Mouse (Mus musculus): ENCODE measurements around the gene Hoxa7.

Hoxa7 gene

GRCm38 (mm10) chr6:52177061-52177735 lies 44.5 kb downstream of the Hoxa7 start, which contains the start of gene 5730596B20Rik:
Gene 5730596B20Rik (plus strand): TSS chr6:52177498.
- DNase-seq (ENCODE audit: low read depth, low spot score), result peak; percentile 87

GRCm38 (mm10) chr6:52176391-52176790 lies 45.3 kb downstream of the Hoxa7 start:
- no peak for DNase-seq (ENCODE audit: low read depth, low spot score)

- DNase-seq (ENCODE audit: low read depth, low spot score), result peak; percentile 89
Observed at GRCm38 (mm10) chr6:52175864-52176263, 45.8 kb downstream of the Hoxa7 start.

GRCm38 (mm10) chr6:52174968-52175751 lies 46.5 kb downstream of the Hoxa7 start:
- peak; percentile 93 for DNase-seq (ENCODE audit: low read depth, low spot score)

- DNase-seq (ENCODE audit: low read depth, low spot score), result no peak
Observed at GRCm38 (mm10) chr6:52173648-52174047, 48.0 kb downstream of the Hoxa7 start.

- peak; percentile 97 for DNase-seq (ENCODE audit: low read depth, low spot score)
Observed at GRCm38 (mm10) chr6:52172501-52172900, 49.2 kb downstream of the Hoxa7 start.

- DNase-seq (ENCODE audit: low read depth, low spot score), result no peak
Observed at GRCm38 (mm10) chr6:52171938-52172337, 49.7 kb downstream of the Hoxa7 start.

GRCm38 (mm10) chr6:52171331-52171730 lies 50.3 kb downstream of the Hoxa7 start:
- DNase-seq (ENCODE audit: low read depth, low spot score), result peak; percentile 88

GRCm38 (mm10) chr6:52170898-52171223 lies 50.8 kb downstream of the Hoxa7 start:
- no peak for DNase-seq (ENCODE audit: low read depth, low spot score)

- DNase-seq (ENCODE audit: low read depth, low spot score), result no peak
Observed at GRCm38 (mm10) chr6:52170166-52170897, 51.3 kb downstream of the Hoxa7 start.

- no peak for DNase-seq (ENCODE audit: low read depth, low spot score)
Observed at GRCm38 (mm10) chr6:52169499-52170165, 52.0 kb downstream of the Hoxa7 start.

GRCm38 (mm10) chr6:52168191-52169055 lies 53.2 kb downstream of the Hoxa7 start:
- no peak for DNase-seq (ENCODE audit: low read depth, low spot score)

GRCm38 (mm10) chr6:52167736-52168161 lies 53.9 kb downstream of the Hoxa7 start:
- DNase-seq (ENCODE audit: low read depth, low spot score), result no peak

GRCm38 (mm10) chr6:52167176-52167575 lies 54.5 kb downstream of the Hoxa7 start:
- DNase-seq (ENCODE audit: low read depth, low spot score), result no peak

GRCm38 (mm10) chr6:52166431-52167077 lies 55.1 kb downstream of the Hoxa7 start:
- DNase-seq (ENCODE audit: low read depth, low spot score), result no peak

- DNase-seq (ENCODE audit: low read depth, low spot score), result no peak
Observed at GRCm38 (mm10) chr6:52165441-52166370, 55.9 kb downstream of the Hoxa7 start.

GRCm38 (mm10) chr6:52164626-52165440 lies 56.8 kb downstream of the Hoxa7 start, which contains the start of gene Hoxa2:
Gene Hoxa2 (minus strand): TSS chr6:52164831.
- peak; percentile 87 for DNase-seq (ENCODE audit: low read depth, low spot score)

All from mesoderm, embryonic 11.5 days (tissue).